Mouse (Mus musculus): ENCODE data around the gene Rsph6a. TPM values are rescaled to one million over a fixed set of nuclear protein-coding genes. Genes with fewer than 3 reads are reported as not detected.
"Not testable (repeated sequence)": the region's sequence is repeated elsewhere in the genome, so short reads cannot be mapped to it uniquely, and the experiment has no call there.

Rsph6a gene
- polyA plus RNA-seq, 1 experiment = not detected

GRCm38 (mm10) chr7:19046286-19047069, 8.0 kb upstream of the Rsph6a start:
- DNase-seq (ENCODE audit: low spot score) = no peak

DNA sequence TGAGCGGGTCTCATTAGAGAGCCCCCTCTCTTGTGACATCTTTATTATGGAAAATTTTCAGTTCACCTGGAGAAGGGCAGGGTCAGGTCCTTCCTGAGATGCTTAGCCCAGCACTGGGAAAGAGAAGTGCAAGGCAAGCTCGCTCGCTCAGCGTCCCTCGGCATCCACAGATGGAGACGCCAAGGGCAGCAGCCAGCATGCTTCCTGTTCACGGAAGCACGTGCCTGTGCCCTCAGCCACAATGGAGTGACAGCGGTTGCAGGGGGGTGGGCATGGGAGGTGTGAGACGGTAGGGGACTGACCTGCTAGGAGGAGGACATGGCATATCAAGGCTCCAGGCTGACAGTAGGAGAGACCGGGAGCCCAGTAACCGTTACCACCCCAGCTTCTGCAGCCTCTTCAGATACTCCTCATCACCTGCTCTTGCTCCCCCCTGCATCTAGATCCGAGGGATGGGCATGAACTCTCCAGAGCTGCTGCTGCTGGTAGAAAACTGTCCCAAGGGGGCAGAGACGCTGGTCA, 6.4 kb upstream of the Rsph6a start:
- no peak for DNase-seq (ENCODE audit: low spot score)

GRCm38 (mm10) chr7:19049252-19049651, 5.2 kb upstream of the Rsph6a start:
- no peak for DNase-seq (ENCODE audit: low spot score)

GRCm38 (mm10) chr7:19050172-19050571, 4.3 kb upstream of the Rsph6a start:
- no peak for DNase-seq (ENCODE audit: low spot score)

- no peak for DNase-seq (ENCODE audit: low spot score)
Measured at GRCm38 (mm10) chr7:19051161-19051560, 3.3 kb upstream of the Rsph6a start.

GRCm38 (mm10) chr7:19052345-19053135, 1.9 kb upstream of the Rsph6a start:
- DNase-seq (ENCODE audit: low spot score) = no peak

GRCm38 (mm10) chr7:19053136-19053532, 1.4 kb upstream of the Rsph6a start:
- DNase-seq (ENCODE audit: low spot score) = no peak

- DNase-seq (ENCODE audit: low spot score) = no peak
Measured at GRCm38 (mm10) chr7:19054777-19055076, 237 bp downstream of the Rsph6a start.

DNA sequence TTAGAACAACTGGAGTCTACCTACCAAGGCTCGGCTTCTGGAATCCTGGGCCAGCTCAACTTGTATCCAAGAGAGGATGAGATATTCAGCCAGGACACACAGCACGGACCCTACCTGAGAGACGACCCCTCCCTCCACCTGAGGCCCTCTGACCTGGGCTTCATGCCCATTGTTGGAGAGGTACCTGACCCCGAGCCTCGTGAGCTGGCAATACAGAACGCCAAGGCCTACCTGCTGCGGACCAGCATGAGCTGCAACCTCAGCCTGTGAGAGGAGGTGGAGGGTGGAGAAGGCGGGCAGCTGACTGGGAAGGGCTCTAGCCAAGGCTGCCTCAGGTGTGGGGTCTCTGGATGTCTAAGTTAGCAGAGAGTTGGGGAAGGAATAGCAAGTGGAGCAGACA, 618 bp downstream of the Rsph6a start:
- no peak for DNase-seq (ENCODE audit: low spot score)

- DNase-seq (ENCODE audit: low spot score) = no peak
Measured at GRCm38 (mm10) chr7:19057405-19057804, 2.9 kb downstream of the Rsph6a start.

DNA sequence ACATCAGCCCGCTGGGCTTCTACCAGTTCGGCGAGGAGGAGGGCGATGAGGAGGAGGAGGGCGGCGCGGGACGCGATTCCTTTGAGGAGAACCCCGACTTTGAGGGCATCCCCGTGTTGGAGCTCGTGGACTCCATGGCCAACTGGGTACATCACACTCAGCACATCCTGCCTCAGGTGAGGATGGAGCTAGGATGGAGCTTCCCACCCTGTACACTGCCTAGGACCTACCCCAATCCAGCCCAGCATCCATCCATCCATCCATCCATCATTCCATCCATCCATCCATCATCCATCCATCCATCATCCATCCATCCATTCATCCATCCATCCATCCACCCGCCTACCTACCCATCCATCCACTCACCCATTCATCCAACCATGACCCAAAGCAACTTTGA, 11.4 kb downstream of the Rsph6a start:
- no peak for DNase-seq (ENCODE audit: low spot score)

GRCm38 (mm10) chr7:19067063-19067462, 12.6 kb downstream of the Rsph6a start:
- no peak for DNase-seq (ENCODE audit: low spot score)

GRCm38 (mm10) chr7:19067935-19068334, 13.4 kb downstream of the Rsph6a start:
- DNase-seq (ENCODE audit: low spot score) = no peak

DNA sequence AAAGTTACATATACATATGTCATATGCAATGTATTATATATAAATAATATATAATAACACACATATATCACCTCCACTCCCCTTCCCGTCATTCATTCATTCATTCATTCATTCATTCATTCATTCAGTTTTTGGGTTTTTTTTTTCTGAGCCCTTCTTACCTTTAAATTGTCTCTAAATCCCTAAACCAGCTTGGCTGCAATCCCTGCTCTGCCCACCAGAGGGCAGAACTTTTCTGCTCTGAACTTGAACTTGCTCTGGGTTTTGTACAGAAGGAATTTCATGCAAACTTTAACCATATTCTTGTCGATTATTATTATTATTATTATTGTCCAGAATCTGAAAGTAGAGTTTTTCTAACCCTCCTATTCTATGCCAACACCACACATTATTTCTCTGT, 14.2 kb downstream of the Rsph6a start:
- DNase-seq (ENCODE audit: low spot score) = no peak

DNA sequence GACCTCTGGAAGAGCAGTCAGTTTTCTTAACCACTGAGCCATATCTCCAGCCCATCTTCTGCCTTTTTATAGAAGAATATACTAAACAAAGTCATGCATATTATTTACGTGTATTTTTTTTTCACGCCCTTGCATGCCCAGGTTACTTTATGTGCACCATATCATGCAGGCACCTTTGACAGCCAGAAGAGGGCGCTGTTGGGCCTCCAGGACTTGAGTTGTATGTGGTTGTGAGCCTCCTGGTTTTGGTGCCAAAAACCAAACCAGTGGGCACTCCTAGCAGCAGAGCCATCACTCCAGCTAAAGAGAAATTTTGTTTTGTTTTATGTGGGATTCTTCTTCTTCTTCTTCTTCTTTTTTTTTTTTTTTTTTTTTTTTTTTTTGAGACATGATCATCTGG, 15.0 kb downstream of the Rsph6a start:
- DNase-seq (ENCODE audit: low spot score) = no peak

DNA sequence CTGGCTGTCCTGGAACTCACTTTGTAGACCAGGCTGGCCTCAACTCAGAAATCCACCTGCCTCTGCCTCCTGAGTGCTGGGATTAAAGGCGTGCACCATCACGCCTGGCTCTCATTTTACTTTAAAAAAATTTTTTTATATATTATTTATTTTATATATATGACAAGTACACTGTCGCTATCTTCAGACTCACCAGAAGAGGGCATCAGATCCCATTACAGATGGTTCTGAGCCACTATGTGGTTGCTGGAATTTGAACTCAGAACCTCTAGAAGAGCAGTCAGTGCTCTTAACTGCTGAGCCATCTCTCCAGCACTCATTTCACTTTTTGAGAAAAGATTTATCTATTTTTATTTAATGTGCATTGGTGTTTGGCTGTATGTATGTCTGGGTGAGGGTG, 16.5 kb downstream of the Rsph6a start:
- not testable (repeated sequence) for DNase-seq (ENCODE audit: low spot score)

- DNase-seq (ENCODE audit: low spot score) = no peak
Measured at GRCm38 (mm10) chr7:19073504-19073903, 19.0 kb downstream of the Rsph6a start.

DNA sequence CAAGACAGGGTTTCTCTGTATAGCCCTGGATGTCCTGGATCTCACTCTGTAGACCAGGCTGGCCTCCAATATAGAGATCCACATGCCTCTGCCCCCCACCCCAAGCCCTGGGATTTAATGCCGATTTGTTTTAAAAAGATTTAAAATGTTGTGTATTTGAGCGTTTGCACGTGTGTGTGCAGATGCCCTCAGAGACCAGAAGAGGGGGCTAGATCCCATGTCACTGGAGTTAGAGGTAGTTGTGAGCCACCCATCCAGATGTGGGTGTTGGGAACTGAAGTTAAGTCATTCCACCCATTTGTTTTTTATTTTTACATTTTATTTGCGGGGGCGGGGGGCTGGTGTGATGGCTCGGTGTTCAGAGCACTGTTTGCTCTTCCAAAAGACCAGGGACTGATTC, 20.0 kb downstream of the Rsph6a start:
- no peak for DNase-seq (ENCODE audit: low spot score)

GRCm38 (mm10) chr7:19075231-19075630, 20.7 kb downstream of the Rsph6a start:
- DNase-seq (ENCODE audit: low spot score) = no peak

DNA sequence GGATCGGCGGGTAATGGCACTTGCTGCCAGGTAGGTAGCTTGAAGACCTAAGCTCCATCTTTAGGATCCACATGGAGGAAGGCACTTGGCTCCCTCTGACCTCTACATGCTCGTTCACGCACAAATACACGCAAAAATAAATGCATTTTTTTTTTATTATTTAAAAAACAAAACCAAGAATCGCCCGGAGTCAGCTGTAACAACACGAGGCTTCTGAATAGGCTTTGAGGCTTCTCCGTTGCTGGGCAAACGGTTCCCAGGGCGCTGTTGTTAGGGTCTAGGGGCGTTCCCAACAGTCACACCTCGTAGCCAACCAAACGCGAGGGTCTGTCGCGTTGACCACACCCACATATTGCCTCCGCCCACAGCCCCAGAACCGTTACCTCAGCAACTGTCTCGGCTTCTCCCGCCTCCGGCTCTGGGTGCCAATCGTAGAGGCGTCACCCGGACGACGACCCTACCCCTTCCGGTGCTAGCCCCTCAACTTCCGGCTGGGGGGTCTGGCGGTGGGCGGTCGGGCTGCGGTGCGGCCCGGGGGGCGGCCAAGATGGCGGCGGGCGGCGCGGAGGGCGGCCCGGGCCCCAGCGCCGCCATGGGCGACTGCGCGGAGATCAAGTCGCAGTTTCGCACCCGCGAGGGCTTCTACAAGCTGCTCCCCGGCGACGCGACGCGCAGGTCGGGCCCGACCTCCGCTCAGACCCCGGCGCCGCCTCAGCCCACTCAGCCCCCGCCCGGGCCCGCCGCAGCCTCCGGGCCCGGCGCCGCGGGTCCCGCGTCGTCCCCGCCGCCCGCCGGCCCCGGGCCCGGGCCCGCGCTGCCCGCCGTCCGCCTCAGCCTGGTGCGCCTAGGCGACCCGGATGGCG, 21.5 kb downstream of the Rsph6a start, which contains the start of gene Dmwd:
Dmwd (plus strand) TSS at position 505 of the 863 bp plus-strand sequence.
- peak; percentile 72 for DNase-seq (ENCODE audit: low spot score)

- no peak for DNase-seq (ENCODE audit: low spot score)
Measured at GRCm38 (mm10) chr7:19076586-19076991, 22.1 kb downstream of the Rsph6a start.

DNA sequence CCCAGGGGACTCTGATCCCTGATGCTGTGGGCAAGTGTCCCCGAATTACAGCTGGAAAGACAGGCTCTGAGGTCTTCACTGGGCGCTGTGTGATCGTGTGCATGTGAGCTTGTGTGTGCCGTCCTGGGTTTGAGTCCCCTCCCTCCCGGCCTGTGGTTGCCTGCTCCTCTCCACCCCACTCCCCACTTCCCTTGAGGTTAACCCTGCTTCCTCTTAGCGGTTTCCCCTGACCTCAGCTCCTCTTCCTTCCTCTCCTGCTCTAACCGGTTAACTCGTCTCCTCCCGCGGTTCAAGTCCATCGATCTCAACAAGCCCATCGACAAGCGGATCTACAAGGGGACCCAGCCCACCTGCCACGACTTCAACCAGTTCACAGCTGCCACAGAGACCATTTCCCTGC, 23.3 kb downstream of the Rsph6a start:
- DNase-seq (ENCODE audit: low spot score) = no peak

Measured in urinary bladder, adult 2 months (tissue).